Mouse (Mus musculus) liver, postnatal 0 days (tissue): Measurements from ENCODE around the gene Samd13. TPM values are rescaled to one million over a fixed set of nuclear protein-coding genes. Genes with fewer than 3 reads are reported as not detected.

ENCODE experiments used
- ATAC-seq: fragments of 200-750 bp; cut with Nextera tagmentation; 2 replicates; pipeline ENCODE4 v1.8.0; 2017; ENCODE audit warnings: mild to moderate bottlenecking, moderate library complexity
- DNase-seq: peaks from one replicate; pipeline ENCODE4 v3.0.0-alpha.2; 2016
- H3K27ac ChIP-seq: fragments of 300-500 bp; sonication (generic); 2 replicates; pipeline ENCODE4 v1.5.1; 2014; ENCODE audit warnings: antibody characterized with exemption, moderate library complexity, mild to moderate bottlenecking, low read depth
- H3K27me3 ChIP-seq: fragments of 300-500 bp; sonication (generic); 2 replicates; pipeline ENCODE4 v1.6.1; 2014; ENCODE audit warnings: low read length, control low read depth, mixed read lengths; ENCODE audit not compliant: insufficient read depth
- H3K36me3 ChIP-seq: fragments of 300-500 bp; sonication (generic); replicated peaks from 2 replicates; pipeline ENCODE4 v1.6.1; 2014; ENCODE audit warnings: mild to moderate bottlenecking, control low read depth, low read length, moderate library complexity, mixed read lengths; ENCODE audit not compliant: insufficient read depth
- H3K4me1 ChIP-seq: fragments of 300-500 bp; sonication (generic); 2 replicates; pipeline ENCODE4 v1.6.1; 2014; ENCODE audit warnings: antibody characterized with exemption, mild to moderate bottlenecking, control low read depth; ENCODE audit not compliant: insufficient read depth
- H3K4me2 ChIP-seq: fragments of 300-500 bp; sonication (generic); 2 replicates; pipeline ENCODE4 v1.6.1; 2014; ENCODE audit warnings: low read depth, mild to moderate bottlenecking, low read length, moderate library complexity, mixed read lengths
- H3K4me3 ChIP-seq: fragments of 300-500 bp; sonication (generic); 2 replicates; pipeline ENCODE4 v1.5.1; 2014; ENCODE audit warnings: low read depth, low read length
- H3K9ac ChIP-seq: fragments of 300-500 bp; sonication (generic); replicated peaks from 2 replicates; pipeline ENCODE4 v1.6.1; 2014; ENCODE audit warnings: mild to moderate bottlenecking, moderate library complexity
- H3K9me3 ChIP-seq: fragments of 300-500 bp; sonication (generic); 2 replicates; pipeline ENCODE4 v1.6.1; 2016; ENCODE audit warnings: mild to moderate bottlenecking, control low read depth, low read length, mixed read lengths
- CTCF ChIP-seq: sonication (generic); IDR thresholded peaks from 2 replicates; pipeline ENCODE4 v1.5.1; 2016; ENCODE audit warnings: antibody characterized with exemption, low read depth
- EP300 ChIP-seq: IDR thresholded peaks from 2 replicates; pipeline ENCODE4 v1.6.1; 2016; ENCODE audit warnings: antibody characterized with exemption, low read depth, mild to moderate bottlenecking
- WGBS: fragments of 180-500 bp; shearing (Covaris S2); extraction: QIAGEN DNeasy Blood & Tissue Kit; methylation state at CpG from one replicate; pipeline ENCODE4 v1.1.7; 2014; ENCODE audit not compliant: insufficient replicate concordance; 5-methylcytosine and 5-hydroxymethylcytosine counted together
- polyA plus RNA-seq: library from polyadenylated mRNA; unstranded; fragments of >200 nt; fragmentation: Nextera tagmentation; extraction: Ambion mirVana; gene quantifications from 2 replicates; pipeline ENCODE4 v1.2.1, GENCODE M21; 2015

Gene Samd13
- polyA plus RNA-seq, 1 experiment from 2014 or later = not detected

DNA sequence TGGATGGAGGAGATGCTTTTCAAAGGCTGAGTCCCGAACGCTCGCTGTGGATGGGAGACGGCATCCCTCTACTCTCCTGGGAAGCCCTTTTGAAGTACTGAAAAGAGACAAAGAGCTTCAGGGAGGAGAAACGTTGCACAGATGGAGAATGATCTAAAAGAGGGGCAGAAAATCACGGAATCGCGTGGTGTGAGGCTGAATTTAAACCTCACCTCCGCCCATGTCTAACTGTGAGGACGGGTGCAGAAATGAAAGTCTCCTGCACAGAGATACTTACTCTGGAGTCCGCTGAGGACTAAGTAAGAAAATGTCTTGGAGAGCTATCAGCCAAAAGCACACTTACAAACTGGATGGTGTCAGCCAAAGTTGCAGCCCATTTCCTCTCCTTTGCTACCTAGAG, 63.4 kb downstream of the Samd13 start:
- Histone ChIP-seq H3K9me3 (no peaks in the 10 kb centered on the region), H3K27ac (no peak overlapping the region), H3K9ac (no peak overlapping the region), H3K4me3 (no peak overlapping the region), H3K27me3 (no peaks in the 10 kb centered on the region), H3K4me2 (no peak overlapping the region), H3K4me1 (no peaks in the 10 kb centered on the region), H3K36me3 (peaks cover 11% of the 10 kb centered on the region; the same call in 1 of the 2 replicates)
- 84% methylated on average over 11 of the region's 11 CpGs for WGBS
- ATAC-seq (no peak), DNase-seq (no peak)
- no peak for TF ChIP-seq CTCF
- TF ChIP-seq EP300 = no peak

DNA sequence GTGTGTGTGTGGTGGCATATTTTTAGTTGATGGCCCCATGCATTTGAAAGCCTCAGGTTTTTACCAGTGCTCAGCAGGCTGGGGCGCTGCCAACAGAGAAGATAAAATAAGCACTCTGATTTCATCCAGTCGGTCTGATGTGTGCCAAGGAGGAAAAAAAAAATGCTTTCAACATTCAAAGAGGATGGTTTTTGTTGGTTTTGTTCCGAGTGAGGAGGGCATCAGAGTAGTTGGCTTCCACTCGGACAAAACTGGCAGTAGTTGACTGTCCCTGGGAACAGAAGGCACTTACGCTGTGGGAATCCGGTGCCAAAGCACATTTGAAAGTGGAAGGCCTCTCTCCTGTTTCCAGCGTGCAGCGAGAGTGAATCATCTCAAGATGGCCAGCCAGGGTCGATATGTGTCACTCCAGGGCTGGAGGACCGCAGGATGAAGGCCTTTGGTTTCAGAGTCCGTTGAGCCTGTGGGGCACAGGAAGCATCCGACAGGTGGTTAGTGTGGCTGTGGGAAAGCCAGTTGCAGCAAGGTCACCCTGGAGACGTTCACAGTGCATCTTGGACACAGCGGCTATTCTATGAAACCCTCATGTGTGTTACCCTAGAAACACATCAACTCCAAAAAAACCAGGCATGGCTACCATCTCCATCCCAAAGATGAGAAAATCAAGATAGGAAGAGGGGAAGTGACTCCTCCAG, 64.7 kb downstream of the Samd13 start:
- Histone ChIP-seq H3K36me3 (peaks cover 9% of the 10 kb centered on the region; the same call in 1 of the 2 replicates), H3K27me3 (no peaks in the 10 kb centered on the region), H3K9ac (no peak overlapping the region), H3K4me1 (no peaks in the 10 kb centered on the region), H3K4me3 (no peak overlapping the region), H3K9me3 (no peaks in the 10 kb centered on the region), H3K27ac (no peak overlapping the region), H3K4me2 (no peak overlapping the region)
- TF ChIP-seq EP300 = no peak
- ATAC-seq (no peak), DNase-seq (no peak)
- WGBS = 76% methylated on average over 14 of the region's 14 CpGs

DNA sequence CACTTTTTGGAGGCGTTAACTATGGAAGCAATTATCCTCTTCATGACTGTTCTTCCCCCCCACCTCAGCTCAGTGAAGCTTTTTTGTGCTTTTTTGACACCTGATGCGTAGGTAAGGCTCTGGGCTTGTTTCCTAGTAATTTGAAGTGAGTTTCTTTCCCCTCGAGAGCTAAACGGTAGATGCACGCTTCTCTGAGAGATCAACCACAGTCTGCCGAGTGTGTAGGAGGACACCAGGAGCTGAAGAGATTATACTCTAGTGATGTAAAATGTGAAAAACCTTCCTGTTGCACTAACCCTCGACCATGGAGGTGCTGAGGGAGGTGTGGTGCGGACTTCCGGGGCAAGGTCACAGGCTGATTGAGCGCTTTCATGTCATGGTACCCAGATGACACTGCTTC, 65.3 kb downstream of the Samd13 start:
- WGBS = 77% methylated on average over 10 of the region's 10 CpGs
- no peak overlapping the region for H3K4me2 ChIP-seq

DNA sequence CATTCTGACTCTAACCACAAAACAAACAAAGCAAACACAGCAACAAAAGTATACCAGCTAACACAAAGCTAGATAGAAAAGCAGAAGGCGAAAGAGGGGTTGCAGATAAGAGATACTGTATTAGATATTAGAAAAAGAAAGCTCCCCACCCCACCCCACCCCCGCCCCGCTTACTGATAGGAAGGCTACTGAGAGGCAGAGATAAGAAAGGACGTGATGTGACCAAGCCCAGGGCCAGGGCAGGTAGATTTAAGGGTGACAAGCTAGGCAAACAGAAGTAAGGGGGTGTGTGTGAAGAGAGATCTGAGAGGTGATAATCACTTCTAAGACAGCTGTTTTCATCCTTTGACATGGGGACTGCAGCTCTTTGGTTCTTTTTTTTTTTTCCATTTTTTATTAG, 67.0 kb downstream of the Samd13 start:
- Histone ChIP-seq H3K9ac (no peak overlapping the region), H3K27ac (no peak overlapping the region), H3K4me3 (no peak overlapping the region), H3K36me3 (peaks cover 6% of the 10 kb centered on the region), H3K27me3 (no peaks in the 10 kb centered on the region), H3K4me2 (no peak overlapping the region), H3K9me3 (no peaks in the 10 kb centered on the region), H3K4me1 (no peaks in the 10 kb centered on the region)
- no peak for DNase-seq
- ATAC-seq = no peak
- WGBS = 48% methylated on average over 4 of the region's 4 CpGs
- TF ChIP-seq EP300 (no peak), CTCF (no peak)

More for the DNA sequence above, 65.3 kb downstream of the Samd13 start:
- Histone ChIP-seq H3K9ac (no peak overlapping the region), H3K36me3 (0 out of 2 replicates have a peak, but pooled peaks cover 7% of the 10 kb centered on the region), H3K4me1 (no peaks in the 10 kb centered on the region), H3K27me3 (no peaks in the 10 kb centered on the region), H3K9me3 (no peaks in the 10 kb centered on the region), H3K4me3 (no peak overlapping the region), H3K27ac (no peak overlapping the region)
- DNase-seq (no peak), ATAC-seq (no peak)
- TF ChIP-seq EP300 (no peak), CTCF (no peak)

DNA sequence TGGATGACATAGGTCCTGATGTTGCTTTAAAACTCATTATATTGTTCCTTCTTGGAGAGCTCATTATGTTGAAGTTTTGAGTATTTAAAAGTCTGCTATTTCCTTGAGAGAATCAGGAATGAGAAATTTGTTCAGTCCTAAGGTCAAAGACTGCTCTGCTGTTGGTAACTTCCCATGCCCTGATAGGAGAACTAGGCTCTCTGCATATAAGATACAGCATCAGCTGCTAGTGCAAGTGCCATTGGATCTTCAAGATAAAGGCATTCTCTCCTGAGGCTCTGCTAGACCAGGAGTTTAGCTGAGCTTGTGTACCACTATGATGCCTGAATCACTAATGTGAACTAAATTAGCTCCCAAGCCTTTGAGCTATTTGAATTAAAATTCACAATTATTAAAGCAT, 67.4 kb downstream of the Samd13 start:
- ATAC-seq = no peak
- H3K4me1 ChIP-seq = no peaks in the 10 kb centered on the region
- H3K4me2 ChIP-seq = no peak overlapping the region
- no peak overlapping the region for H3K9ac ChIP-seq
- no peak overlapping the region for H3K4me3 ChIP-seq
- H3K36me3 ChIP-seq = peaks cover 6% of the 10 kb centered on the region
- DNase-seq = no peak
- H3K27ac ChIP-seq = no peak overlapping the region
- H3K9me3 ChIP-seq = no peaks in the 10 kb centered on the region
- TF ChIP-seq CTCF (no peak), EP300 (no peak)
- H3K27me3 ChIP-seq = no peaks in the 10 kb centered on the region

DNA sequence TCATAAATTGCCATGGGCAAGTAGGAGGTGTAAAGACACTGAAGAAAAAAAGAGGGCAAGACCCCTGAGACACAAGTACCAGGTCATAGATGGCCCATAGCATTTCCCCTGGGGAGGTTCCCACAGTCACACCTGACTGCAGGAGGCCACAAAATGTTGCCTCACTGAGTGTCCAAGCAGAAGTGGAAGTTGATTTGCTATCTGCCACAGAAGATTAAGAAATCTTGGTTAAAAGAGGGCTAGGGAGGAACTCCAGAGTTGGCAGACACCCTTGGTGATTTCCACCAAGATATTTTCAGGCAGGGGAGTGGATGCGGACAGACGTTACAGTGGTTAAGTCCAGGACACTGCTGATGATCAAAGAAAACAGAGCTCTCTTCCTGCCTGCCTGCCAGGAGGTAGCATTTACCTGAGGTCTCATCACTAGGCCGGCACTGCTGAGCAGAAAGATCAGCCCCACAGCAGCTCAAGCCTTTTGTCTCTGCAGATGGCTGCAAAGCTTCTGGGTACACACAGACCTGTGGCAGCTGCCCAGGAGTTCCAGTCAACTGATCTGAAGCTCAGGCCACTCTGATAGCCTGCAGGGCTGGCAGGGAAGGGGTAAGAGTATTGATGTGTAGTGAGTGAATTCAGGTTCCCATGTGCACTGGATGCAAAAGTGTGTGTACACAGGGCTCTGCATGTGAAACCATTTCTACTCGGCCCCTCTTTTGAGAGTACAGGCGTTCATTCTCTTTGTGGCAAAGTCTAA, 68.7 kb downstream of the Samd13 start:
- WGBS = 56% methylated on average over 5 of the region's 5 CpGs
- peaks cover 3% of the 10 kb centered on the region for H3K36me3 ChIP-seq
- H3K4me3 ChIP-seq = no peak overlapping the region
- ATAC-seq = peak; percentile 33; the same call in 1 of the 2 replicates
- no peaks in the 10 kb centered on the region for H3K27me3 ChIP-seq
- H3K9me3 ChIP-seq = no peaks in the 10 kb centered on the region
- TF ChIP-seq EP300 (no peak), CTCF (no peak)
- H3K9ac ChIP-seq = no peak overlapping the region
- DNase-seq = no peak
- H3K4me2 ChIP-seq = no peak overlapping the region
- H3K27ac ChIP-seq = no peak overlapping the region
- H3K4me1 ChIP-seq = no peaks in the 10 kb centered on the region
